In genomic region chr12:26176231-26176662, GRCm38 (mm10) we compare ENCODE assay signal across 12 mouse cellular contexts.
DNase-seq lines count a peak whose midpoint lies in the region; ATAC-seq lines count a peak whose summit lies in the region.
"Had no signal": no experiment of that assay in that cellular context is flagged by ENCODE, and none has a peak within 500 bp of the region (broad histone marks: within the 10 kb centered on the region; RNA-seq: fewer than 3 reads in every experiment).

No protein-coding gene starts in this region.

- DNase-seq in frontal cortex, postnatal 10 days (ENCODE audit: low spot score in 2 of 2): no peak
- peak; percentile 40 to 47 for DNase-seq in left cerebral cortex, adult 18-20 months (ENCODE audit: low spot score in 2 of 2)
- DNase-seq in left cerebral cortex, adult 11 months (ENCODE audit: low spot score): no peak
- DNase-seq in cerebellum, adult 18-20 months: peak; percentile 70 to 72
- DNase-seq in heart, postnatal 4 days: peak; percentile 10
- DNase-seq in urinary bladder, postnatal 36 days (ENCODE audit: low spot score in 2 of 2): no peak
- no peak for DNase-seq in adrenal gland, postnatal 36 days
- DNase-seq: B cell, adult 2 months; kidney, postnatal 10 days; lung, postnatal 36 days had no signal

- ATAC-seq in frontal cortex, adult (ENCODE audit: low TSS enrichment): peak; percentile 79
- ATAC-seq: midbrain, embryonic 16.5 days had no signal

Comparison
In these comparisons a context has a peak if more than half of its experiments do, and no peak if none do; other contexts are left out.
1. DNase-seq: peak in left cerebral cortex, adult 18-20 months (2 of 2), cerebellum, adult 18-20 months (2 of 2) and heart, postnatal 4 days (single experiment); none in frontal cortex, postnatal 10 days (0 of 2), left cerebral cortex, adult 11 months (single experiment), urinary bladder, postnatal 36 days (0 of 2) and adrenal gland, postnatal 36 days (0 of 2).